Mouse (Mus musculus) olfactory bulb, adult 2 months (tissue): ENCODE data around the gene Cux2.

ENCODE experiments used
- CTCF ChIP-seq: fragments of 200-500 bp; IDR thresholded peaks from 2 replicates; pipeline ENCODE4 v1.5.1; 2012; ENCODE audit warnings: low read depth, mild to moderate bottlenecking, low read length, moderate library complexity; ENCODE audit not compliant: insufficient read depth
- POLR2A ChIP-seq: fragments of 200-500 bp; IDR thresholded peaks from 2 replicates; pipeline ENCODE4 v1.6.1; 2012; ENCODE audit warnings: mild to moderate bottlenecking, low read depth, low read length, moderate library complexity; ENCODE audit not compliant: insufficient read depth

DNA sequence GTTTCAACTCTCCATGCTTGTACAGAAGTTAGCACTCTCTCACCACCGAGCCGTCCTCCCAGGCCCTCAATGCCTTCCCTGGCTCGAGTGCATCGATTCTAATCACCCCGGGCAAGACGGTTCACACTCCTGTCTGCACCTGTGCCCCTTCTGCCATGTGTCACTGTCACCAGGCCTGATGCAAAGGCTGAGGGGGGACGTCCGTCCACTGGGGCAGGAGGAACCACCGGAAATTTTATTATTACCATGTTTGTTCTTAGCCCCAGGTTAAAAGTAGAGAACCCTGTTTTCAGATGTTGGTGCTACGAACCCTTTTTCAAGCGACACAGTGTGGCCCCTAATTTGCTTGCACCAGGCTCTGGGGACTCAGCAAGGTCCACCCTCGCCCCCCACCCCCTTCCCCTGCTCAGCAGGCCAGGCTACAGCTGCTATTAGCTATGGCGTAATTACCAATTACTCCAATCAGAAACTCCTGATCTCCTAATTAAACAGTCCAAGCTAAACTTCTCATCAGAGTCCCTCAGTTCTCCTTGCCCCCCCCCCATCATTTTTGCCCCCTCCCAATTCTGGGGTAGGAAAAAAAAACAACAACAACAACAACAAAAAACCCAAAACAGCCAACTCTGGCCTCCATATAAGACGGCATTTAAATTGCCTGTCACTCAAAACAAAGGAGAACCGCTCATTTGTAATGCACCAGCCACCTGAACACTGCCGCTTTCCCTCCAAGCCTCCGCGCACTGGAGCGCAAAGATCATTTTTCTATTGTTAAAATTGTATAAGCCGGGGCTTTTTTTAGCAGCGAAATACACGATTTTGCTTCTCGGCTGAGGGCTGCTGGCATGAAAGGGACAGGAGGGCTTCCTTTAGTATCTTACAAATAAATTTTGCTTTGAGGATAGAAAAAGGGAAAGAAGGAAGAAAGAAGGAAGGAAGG lies 146.8 kb downstream of the Cux2 start:
- TF ChIP-seq CTCF (no peak), POLR2A (no peak)
